Mouse (Mus musculus) skeletal muscle tissue, adult 2 months (tissue): ENCODE data around the gene Mmp28.

ENCODE experiments used
- DNase-seq: peaks from one replicate; pipeline ENCODE4 v3.0.0-alpha.2; 2012; ENCODE audit warnings: low read depth, low spot score

Gene Mmp28

DNA sequence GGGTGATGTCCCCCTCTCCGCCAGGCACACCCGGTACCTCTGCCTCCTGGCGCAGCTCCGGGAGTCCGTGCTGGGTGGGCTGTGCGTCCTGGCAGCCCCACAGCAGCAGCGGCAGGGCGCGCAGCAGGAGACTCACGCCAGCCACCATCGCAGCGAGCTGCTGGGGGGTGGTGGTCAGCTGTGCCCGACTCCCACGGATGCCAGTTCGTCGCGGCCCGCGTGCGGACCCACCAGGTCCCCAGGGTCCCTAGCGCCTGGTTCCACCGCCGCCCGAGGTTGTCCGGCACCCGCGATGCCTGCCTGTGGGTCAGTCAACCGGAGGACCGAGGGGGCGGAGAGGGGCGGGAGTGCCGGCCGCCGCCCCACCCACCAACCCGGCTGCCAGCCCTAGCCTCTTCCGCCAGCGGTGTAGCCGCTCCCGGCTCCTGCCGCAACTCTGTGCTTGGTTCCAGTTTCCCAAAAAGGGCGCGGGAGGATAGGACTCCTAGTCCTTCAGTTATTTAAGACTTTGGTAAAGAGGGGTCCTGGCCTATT lies at the start of gene Mmp28:
Gene Mmp28 (minus strand): TSS at position 361 of the 534 bp plus-strand sequence.
- no peak for DNase-seq

- DNase-seq, result no peak
Measured at GRCm38 (mm10) chr11:83509521-83509920, 46.6 kb upstream of the Mmp28 start.

DNA sequence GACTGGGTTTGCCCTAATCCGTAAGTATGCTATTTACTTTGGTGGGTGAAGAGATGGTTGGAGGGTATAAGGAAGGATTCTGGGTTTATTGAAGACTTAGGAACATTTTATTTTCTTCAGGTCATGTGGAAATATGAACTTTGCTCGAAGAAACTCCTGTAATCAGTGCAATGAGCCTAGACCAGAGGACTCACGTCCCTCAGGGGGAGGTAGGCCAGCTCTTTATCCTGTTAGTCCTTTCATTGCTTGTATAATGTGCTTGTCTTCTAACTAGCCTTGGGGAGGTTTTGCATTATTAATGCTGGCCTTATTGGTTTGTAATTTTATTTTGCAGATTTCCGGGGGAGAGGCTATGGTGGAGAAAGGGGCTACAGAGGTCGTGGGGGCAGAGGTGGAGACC lies 41.4 kb upstream of the Mmp28 start:
- DNase-seq, result no peak

DNA sequence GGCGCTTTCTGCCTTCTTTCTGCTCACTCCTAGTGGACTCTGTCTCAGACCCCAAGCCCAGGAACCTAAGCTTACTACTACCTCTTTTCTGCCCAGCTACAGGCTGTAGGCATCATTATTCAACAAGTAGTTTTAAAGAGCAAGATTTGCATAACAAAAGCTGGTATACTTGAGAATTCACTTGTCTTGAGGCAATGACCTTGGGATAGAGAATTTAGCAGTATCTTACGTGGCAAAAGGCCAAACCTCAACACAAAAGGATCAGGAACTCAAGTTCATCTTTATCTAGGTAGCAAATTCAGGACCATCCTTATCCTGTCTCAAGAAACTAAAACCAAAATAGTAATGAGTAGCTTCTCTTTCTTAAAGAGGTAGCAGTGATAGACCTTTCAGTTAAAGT lies 32.7 kb upstream of the Mmp28 start:
- no peak for DNase-seq

GRCm38 (mm10) chr11:83491488-83491887 lies 28.6 kb upstream of the Mmp28 start:
- no peak for DNase-seq

DNA sequence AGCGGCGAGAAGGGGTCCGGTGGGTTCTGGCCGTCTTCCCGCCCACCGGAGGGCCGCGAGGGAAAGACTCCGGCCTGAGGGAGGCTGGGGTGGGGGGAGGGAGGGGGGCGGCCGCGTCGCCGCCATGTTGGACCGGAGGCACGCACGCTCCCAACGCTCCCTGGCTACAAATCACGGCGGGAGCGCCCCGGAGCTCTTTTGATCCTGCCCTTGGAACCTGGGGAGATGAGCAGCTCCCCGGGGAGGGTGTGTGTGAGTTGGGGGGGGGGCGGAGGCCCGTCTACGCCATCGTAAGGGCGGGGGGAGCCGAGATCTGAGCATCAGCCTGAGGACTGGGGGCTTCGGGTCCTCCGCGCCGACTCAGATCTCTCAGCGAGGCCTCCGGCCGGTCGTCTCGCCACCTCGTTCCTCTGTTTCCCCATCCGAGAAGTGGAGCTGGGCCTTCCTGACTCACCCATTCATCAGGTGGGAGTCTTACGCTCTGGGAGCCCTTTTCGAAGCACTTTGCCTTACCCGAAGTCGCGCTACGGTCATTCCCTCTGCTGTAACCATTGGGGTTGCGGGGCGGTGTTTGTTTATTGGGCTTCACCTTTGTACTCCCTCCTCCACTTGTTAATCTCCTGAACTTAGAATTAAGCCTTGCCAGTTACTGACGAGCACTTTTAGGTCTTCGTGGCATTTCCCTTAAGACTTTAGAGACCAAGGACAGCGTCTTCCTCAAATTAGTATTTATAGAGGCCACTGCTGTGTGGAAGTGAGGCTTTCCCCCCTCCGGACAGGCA lies 10.6 kb upstream of the Mmp28 start:
- DNase-seq, result no peak

- peak; percentile 97 for DNase-seq
Measured at GRCm38 (mm10) chr11:83472324-83473234, 9.7 kb upstream of the Mmp28 start, which contains the start of gene Taf15. Taf15 (plus strand) TSS chr11:83473086.

- no peak for DNase-seq
Measured at GRCm38 (mm10) chr11:83471766-83472165, 8.9 kb upstream of the Mmp28 start.

GRCm38 (mm10) chr11:83468765-83469164 lies 5.9 kb upstream of the Mmp28 start:
- DNase-seq, result no peak

GRCm38 (mm10) chr11:83467120-83467652 lies 4.3 kb upstream of the Mmp28 start:
- DNase-seq, result peak; percentile 78

- peak; percentile 29 for DNase-seq
Measured at GRCm38 (mm10) chr11:83465976-83466375, 3.1 kb upstream of the Mmp28 start.

DNA sequence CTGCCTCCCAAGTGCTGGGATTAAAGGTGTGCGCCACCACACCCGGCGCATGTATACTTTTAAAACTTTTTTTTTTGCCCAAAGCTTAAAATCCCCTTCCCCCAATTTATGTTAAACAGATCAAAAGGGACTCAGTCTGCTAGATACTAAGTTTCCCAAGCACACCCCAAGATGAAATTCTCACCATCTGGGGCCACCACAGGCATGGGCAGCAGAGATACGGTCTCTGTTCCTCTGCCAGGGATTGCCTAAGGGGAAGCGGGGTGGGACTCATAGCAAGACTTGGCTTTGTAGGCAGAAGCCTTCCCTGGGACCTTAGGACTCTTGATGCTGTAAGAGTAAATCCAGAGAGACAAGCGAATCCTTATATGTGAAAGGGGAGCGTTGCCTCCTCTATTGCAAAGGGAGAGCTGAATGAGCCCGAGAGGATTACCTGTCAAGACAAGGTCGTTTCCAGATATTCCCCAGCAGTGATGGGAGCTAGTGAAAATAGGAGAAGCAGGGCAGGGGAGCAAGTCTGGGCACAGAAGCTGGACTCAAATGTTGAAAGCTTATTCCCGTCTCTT lies 1.3 kb downstream of the Mmp28 start:
- DNase-seq, result no peak

GRCm38 (mm10) chr11:83457912-83458601 lies 4.8 kb downstream of the Mmp28 start:
- DNase-seq, result no peak

DNA sequence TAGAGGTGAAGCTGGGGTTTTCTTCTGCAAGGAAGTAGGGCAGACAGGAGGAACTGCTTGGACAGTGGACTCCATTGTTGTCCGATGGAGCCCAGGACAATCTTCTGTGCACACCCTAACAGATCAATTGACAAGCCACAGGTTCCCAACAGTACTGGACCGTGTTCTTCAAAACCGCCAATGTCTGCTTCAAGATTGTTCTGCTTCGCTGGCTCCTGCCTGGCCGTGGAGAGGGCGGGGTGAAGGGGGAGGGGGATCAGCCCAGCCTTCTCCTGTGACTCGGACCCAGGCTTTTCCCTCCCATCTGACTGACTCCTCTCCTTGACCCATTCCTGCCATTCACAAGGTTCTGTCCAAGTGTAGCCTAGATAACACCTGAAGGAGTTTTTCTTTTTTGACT lies 5.6 kb downstream of the Mmp28 start:
- DNase-seq, result no peak

- no peak for DNase-seq
Measured at GRCm38 (mm10) chr11:83455608-83456007, 7.3 kb downstream of the Mmp28 start.

GRCm38 (mm10) chr11:83454548-83454947 lies 8.3 kb downstream of the Mmp28 start:
- DNase-seq, result no peak

DNA sequence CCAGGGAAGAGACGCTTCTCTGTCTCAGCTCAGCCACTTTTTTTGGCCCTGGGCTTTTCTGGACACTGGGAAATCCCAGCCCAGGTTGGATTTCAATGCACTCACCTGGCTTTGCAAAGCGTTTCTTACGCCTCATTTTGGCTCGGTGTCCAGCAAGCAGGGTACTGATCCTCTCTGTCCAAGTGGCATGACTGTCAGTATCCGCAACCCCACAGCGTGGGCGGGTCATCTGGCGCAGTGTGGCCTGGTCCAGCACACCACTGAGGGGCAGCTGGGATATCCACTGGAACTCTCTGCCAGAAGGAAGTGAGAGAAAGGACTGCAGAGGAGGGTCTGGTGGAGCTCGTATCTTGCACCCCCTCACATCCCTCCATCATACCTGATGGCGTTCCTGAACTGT lies 11.6 kb downstream of the Mmp28 start:
- DNase-seq, result no peak

DNA sequence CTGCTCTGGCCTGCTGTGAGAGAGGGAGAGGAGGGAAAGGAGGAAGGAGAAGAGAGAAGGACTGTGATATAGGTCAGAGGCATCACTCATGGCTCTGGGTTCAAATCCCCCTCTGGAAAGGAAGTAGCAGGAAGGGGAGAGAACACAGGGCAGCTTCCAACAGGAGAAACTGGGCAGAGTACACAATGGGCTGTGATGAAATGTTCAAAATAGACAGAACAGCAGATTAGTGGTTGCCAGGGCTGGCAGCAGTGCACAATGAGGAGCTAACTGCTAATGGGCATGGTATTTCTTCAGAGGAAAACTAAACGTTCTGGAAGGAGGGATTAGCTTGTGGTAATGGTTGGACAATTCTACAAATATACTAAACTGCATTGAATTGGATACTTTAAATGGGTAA lies 12.3 kb downstream of the Mmp28 start:
- no peak for DNase-seq

GRCm38 (mm10) chr11:83449298-83449697 lies 13.6 kb downstream of the Mmp28 start:
- no peak for DNase-seq

DNA sequence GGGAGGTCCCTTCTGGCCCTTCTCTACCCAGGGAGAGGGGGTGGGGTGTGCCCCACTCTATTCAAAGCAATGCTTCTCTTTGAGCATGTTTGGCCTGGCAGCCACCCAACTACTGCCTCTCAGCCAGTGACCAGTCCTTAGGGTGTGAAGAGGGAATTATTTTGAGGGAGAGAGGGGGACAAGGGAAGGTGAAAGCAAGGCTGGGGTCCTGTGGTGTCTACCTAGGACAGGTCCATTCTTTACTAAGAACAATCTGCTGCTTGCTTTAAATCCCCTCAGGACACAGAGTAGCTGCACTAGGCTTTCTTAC lies 14.0 kb downstream of the Mmp28 start:
- no peak for DNase-seq
